Mouse (Mus musculus) stomach, embryonic 16.5 days (tissue): Measurements from ENCODE around the gene Hist1h2ae. TPM values are rescaled to one million over a fixed set of nuclear protein-coding genes. Genes with fewer than 3 reads are reported as not detected.
"Not testable (repeated sequence)": the region's sequence is repeated elsewhere in the genome, so short reads cannot be mapped to it uniquely, and the experiment has no call there.

Source experiments
- ATAC-seq: fragments of 200-750 bp; cut with Nextera tagmentation; 2 replicates; pipeline ENCODE4 v1.8.0; 2017; ENCODE audit warnings: moderate number of reproducible peaks, moderate TSS enrichment; ENCODE audit not compliant: insufficient read depth, low FRiP score
- H3K27ac ChIP-seq: fragments of 300-500 bp; sonication (generic); 2 replicates; pipeline ENCODE4 v1.5.1; 2014; ENCODE audit warnings: low read length
- H3K27me3 ChIP-seq: fragments of 300-500 bp; sonication (generic); 2 replicates; pipeline ENCODE4 v1.6.1; 2014; ENCODE audit warnings: low read length, control low read depth, mixed read lengths; ENCODE audit not compliant: control insufficient read depth, insufficient read depth
- H3K36me3 ChIP-seq: fragments of 300-500 bp; sonication (generic); 2 replicates; pipeline ENCODE4 v1.6.1; 2014; ENCODE audit warnings: low read length; ENCODE audit not compliant: control insufficient read depth, insufficient read depth
- H3K4me1 ChIP-seq: fragments of 300-500 bp; sonication (generic); 2 replicates; pipeline ENCODE4 v1.6.1; 2014; ENCODE audit warnings: low read length, control low read depth, mixed read lengths; ENCODE audit not compliant: control insufficient read depth, insufficient read depth
- H3K4me2 ChIP-seq: fragments of 300-500 bp; sonication (generic); 2 replicates; pipeline ENCODE4 v1.6.1; 2014; ENCODE audit warnings: low read depth, low read length, mixed read lengths
- H3K4me3 ChIP-seq: fragments of 300-500 bp; sonication (generic); replicated peaks from 2 replicates; pipeline ENCODE4 v1.5.1; 2014; ENCODE audit warnings: mild to moderate bottlenecking, low read length
- H3K9ac ChIP-seq: fragments of 300-500 bp; sonication (generic); 2 replicates; pipeline ENCODE4 v1.6.1; 2014; ENCODE audit warnings: low read length
- H3K9me3 ChIP-seq: fragments of 300-500 bp; sonication (generic); replicated peaks from 2 replicates; pipeline ENCODE4 v1.6.1; 2016; ENCODE audit warnings: low read length, control low read depth; ENCODE audit not compliant: control insufficient read depth
- whole genome bisulfite sequencing: fragments of 180-500 bp; shearing (Covaris S2); extraction: QIAGEN DNeasy Blood & Tissue Kit; methylation state at CpG from one replicate; pipeline ENCODE4 v1.1.7; 2014; 5-methylcytosine and 5-hydroxymethylcytosine counted together
- polyA plus RNA-seq: library from polyadenylated mRNA; unstranded; fragments of >200 nt; fragmentation: Nextera tagmentation; extraction: Ambion mirVana; gene quantifications from 2 replicates; pipeline ENCODE4 v1.2.1, GENCODE M21; 2015

The Hist1h2ae gene
- polyA plus RNA-seq, 1 experiment from 2014 or later, result 56.1 TPM

- Histone ChIP-seq H3K36me3 (no peaks in the 10 kb centered on the region), H3K4me3 (no peak overlapping the region), H3K27me3 (no peaks in the 10 kb centered on the region), H3K9me3 (no peaks in the 10 kb centered on the region), H3K4me1 (0 out of 2 replicates have a peak, but pooled peaks cover 7% of the 10 kb centered on the region), H3K4me2 (no peak overlapping the region), H3K27ac (no peak overlapping the region), H3K9ac (no peak overlapping the region)
- 69% methylated on average over 5 of the region's 5 CpGs for WGBS
- ATAC-seq, result no peak
Measured at GRCm38 (mm10) chr13:23546694-23547093, 24.3 kb downstream of the Hist1h2ae start.

- peak overlapping the region; percentile 60; the same call in 1 of the 2 replicates for H3K27ac ChIP-seq
- 0 out of 2 replicates have a peak, but pooled peaks have one; percentile 3 for ATAC-seq
Measured at GRCm38 (mm10) chr13:23544787-23545120, 26.3 kb downstream of the Hist1h2ae start.

GRCm38 (mm10) chr13:23543965-23544786, 26.8 kb downstream of the Hist1h2ae start, which contains the start of gene Hist1h3f:
TSS of gene Hist1h3f (plus strand) at chr13:23544052.
- under 1% methylated on average over 21 of the region's 45 CpGs for WGBS
- Histone ChIP-seq H3K27me3 (no peaks in the 10 kb centered on the region), H3K36me3 (no peaks in the 10 kb centered on the region), H3K9ac (peak within 1 kb of the TSS; percentile 72), H3K27ac (peak within 1 kb of the TSS; percentile 94), H3K4me3 (peak within 1 kb of the TSS; percentile 55), H3K9me3 (no peaks in the 10 kb centered on the region), H3K4me2 (peak within 1 kb of the TSS; percentile 81), H3K4me1 (0 out of 2 replicates have a peak, but pooled peaks cover 2% of the 10 kb centered on the region)
- peak; percentile 92 for ATAC-seq

More at GRCm38 (mm10) chr13:23544787-23545120, 26.3 kb downstream of the Hist1h2ae start:
- Histone ChIP-seq H3K4me2 (0 out of 2 replicates have a peak overlapping the region, but pooled peaks have one; percentile 35), H3K9ac (peak overlapping the region; percentile 55; the same call in 1 of the 2 replicates), H3K4me3 (peak overlapping the region; percentile 51)
- H3K9me3 ChIP-seq, H3K4me1 ChIP-seq, H3K27me3 ChIP-seq, H3K36me3 ChIP-seq: not testable (repeated sequence)
- WGBS, result 0% methylated on average over 11 of the region's 14 CpGs

- Histone ChIP-seq H3K4me3 (peak within 1 kb of the TSS; percentile 55), H3K9ac (peak within 1 kb of the TSS; percentile 72), H3K4me2 (peak within 1 kb of the TSS; percentile 81), H3K27ac (peak within 1 kb of the TSS; percentile 94)
- not testable (repeated sequence) for H3K36me3 ChIP-seq, H3K27me3 ChIP-seq, H3K4me1 ChIP-seq, H3K9me3 ChIP-seq
- ATAC-seq, result peak; percentile 95
- WGBS, result under 1% methylated on average over 27 of the region's 42 CpGs
Measured at GRCm38 (mm10) chr13:23542999-23543607, 27.9 kb downstream of the Hist1h2ae start, which contains the start of gene Hist1h2bh. TSS of gene Hist1h2bh (minus strand) at chr13:23543392.

- Histone ChIP-seq H3K27ac (peak overlapping the region; percentile 87), H3K9ac (peak overlapping the region; percentile 72), H3K4me2 (peak overlapping the region; percentile 81), H3K4me3 (peak overlapping the region; percentile 55)
- WGBS, result 6% methylated on average over 3 of the region's 3 CpGs
- not testable (repeated sequence) for ATAC-seq, H3K9me3 ChIP-seq, H3K27me3 ChIP-seq, H3K4me1 ChIP-seq, H3K36me3 ChIP-seq
Measured at GRCm38 (mm10) chr13:23542225-23542980, 28.6 kb downstream of the Hist1h2ae start.

- H3K9ac ChIP-seq, result no peak overlapping the region
- H3K4me1 ChIP-seq, result peaks cover 8% of the 10 kb centered on the region
- no peaks in the 10 kb centered on the region for H3K9me3 ChIP-seq
- no peak overlapping the region; the same call in 1 of the 2 replicates for H3K4me2 ChIP-seq
- 81% methylated on average over 3 of the region's 3 CpGs for WGBS
- no peak overlapping the region for H3K4me3 ChIP-seq
- no peak overlapping the region for H3K27ac ChIP-seq
- no peaks in the 10 kb centered on the region for H3K27me3 ChIP-seq
- H3K36me3 ChIP-seq, result no peaks in the 10 kb centered on the region
- ATAC-seq, result no peak
Measured at GRCm38 (mm10) chr13:23541497-23541896, 29.5 kb downstream of the Hist1h2ae start.

- not testable (repeated sequence) for H3K4me3 ChIP-seq, H3K36me3 ChIP-seq, ATAC-seq, H3K4me2 ChIP-seq, H3K9ac ChIP-seq, H3K27ac ChIP-seq, H3K9me3 ChIP-seq, H3K27me3 ChIP-seq
- H3K4me1 ChIP-seq, result peaks cover 11% of the 10 kb centered on the region
- WGBS, result 73% methylated on average over 1 of the region's 1 CpGs
Measured at GRCm38 (mm10) chr13:23539821-23540220, 31.2 kb downstream of the Hist1h2ae start.

DNA sequence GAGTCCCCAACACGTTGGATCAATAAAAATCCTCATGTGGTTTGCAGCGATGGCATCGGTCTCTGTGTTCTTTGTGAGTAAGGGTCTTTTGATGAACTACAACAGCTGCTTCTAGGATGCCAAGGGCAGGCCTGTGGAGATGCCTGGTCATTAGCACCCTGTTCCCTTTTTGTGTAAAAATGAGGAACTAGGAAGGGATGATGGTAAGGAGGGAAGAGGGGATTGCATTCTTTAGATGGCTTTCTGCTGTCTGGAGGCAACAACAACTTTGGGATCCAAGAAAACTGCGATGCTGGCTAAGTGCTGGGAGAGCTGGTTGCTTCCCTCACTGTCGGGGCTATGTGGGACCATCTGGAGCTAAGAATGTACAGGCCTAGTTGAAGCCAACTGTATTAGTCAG, 32.8 kb downstream of the Hist1h2ae start:
- H3K9ac ChIP-seq, result no peak overlapping the region
- no peak overlapping the region for H3K27ac ChIP-seq
- no peak for ATAC-seq
- no peak overlapping the region for H3K4me3 ChIP-seq
- no peaks in the 10 kb centered on the region for H3K27me3 ChIP-seq
- WGBS, result 69% methylated on average over 5 of the region's 5 CpGs
- H3K4me2 ChIP-seq, result no peak overlapping the region
- H3K36me3 ChIP-seq, result no peaks in the 10 kb centered on the region
- H3K4me1 ChIP-seq, result peaks cover 19% of the 10 kb centered on the region
- no peaks in the 10 kb centered on the region for H3K9me3 ChIP-seq
